Mouse (Mus musculus): ENCODE data around the gene Fam78b.

GRCm38 (mm10) chr1:167085461-167085860 is 84.2 kb downstream of the Fam78b start:
- no peak for TF ChIP-seq CTCF (IDR thresholded peaks at IDR 0.05; ENCODE audit: control insufficient read depth, insufficient read depth, insufficient replicate concordance, low read depth, low read length)
- no peak for TF ChIP-seq POLR2A (IDR thresholded peaks at IDR 0.05; ENCODE audit: control insufficient read depth, low read depth, low read length)

Measured in testis, adult 2 months (tissue).